26 mouse cellular contexts compared by ENCODE assay signal in genomic region chr8:92005091-92005490, GRCm38 (mm10).
"Had no signal": no experiment of that assay in that cellular context is flagged by ENCODE, and none has a peak within 500 bp of the region (broad histone marks: within the 10 kb centered on the region; RNA-seq: fewer than 3 reads in every experiment).

No protein-coding gene starts in this region.

- H3K4me3 ChIP-seq: heart, adult 2 months; heart, embryonic 13.5 days; heart, embryonic 15.5 days; hindbrain, embryonic 13.5 days; hindbrain, embryonic 15.5 days; kidney, embryonic 15.5 days; layer of hippocampus, adult 2 months; left cerebral cortex, adult 2 months; limb, embryonic 10.5 days; limb, embryonic 12.5 days; liver, embryonic 13.5 days; liver, embryonic 15.5 days had no signal

- H3K9me3 ChIP-seq: heart, embryonic 13.5 days; heart, embryonic 15.5 days; hindbrain, embryonic 13.5 days; hindbrain, embryonic 15.5 days; limb, embryonic 10.5 days; limb, embryonic 12.5 days; liver, embryonic 13.5 days; liver, embryonic 15.5 days had no signal

- H3K36me3 ChIP-seq: heart, embryonic 13.5 days; heart, embryonic 15.5 days; hindbrain, embryonic 13.5 days; hindbrain, embryonic 15.5 days; kidney, embryonic 15.5 days; limb, embryonic 10.5 days; limb, embryonic 12.5 days; liver, embryonic 13.5 days; liver, embryonic 15.5 days had no signal

- H3K4me1 ChIP-seq: heart, embryonic 13.5 days; heart, embryonic 15.5 days; hindbrain, embryonic 15.5 days; liver, embryonic 13.5 days; liver, embryonic 15.5 days had no signal

- H3K27me3 ChIP-seq: hindbrain, embryonic 15.5 days; liver, embryonic 13.5 days; liver, embryonic 15.5 days had no signal

- DNase-seq: gastrocnemius, postnatal 14 days; gastrocnemius, postnatal 36 days; heart, adult 11 months; heart, adult 2 months; heart, postnatal 14 days; heart, postnatal 36 days; kidney, adult 11 months; kidney, adult 2 months; kidney, adult 9 months; kidney, postnatal 14 days; kidney, postnatal 4 days; liver; liver, embryonic 13.5 days; liver, postnatal 0 days had no signal

- H3K27ac ChIP-seq: heart, adult 2 months; heart, embryonic 13.5 days; heart, embryonic 15.5 days; hindbrain, embryonic 13.5 days; hindbrain, embryonic 15.5 days; hindbrain, postnatal 0 days; kidney, embryonic 15.5 days; kidney, postnatal 0 days; layer of hippocampus, adult 2 months; left cerebral cortex, adult 2 months; limb, embryonic 10.5 days; limb, embryonic 12.5 days; liver, embryonic 13.5 days; liver, embryonic 15.5 days had no signal
